Mouse (Mus musculus) forebrain, postnatal 0 days (tissue): ENCODE measurements around the gene Lrrc2. TPM values are rescaled to one million over a fixed set of nuclear protein-coding genes. Genes with fewer than 3 reads are reported as not detected.

Experiments used
- ATAC-seq: fragments of 200-750 bp; cut with Nextera tagmentation; 2 replicates; pipeline ENCODE4 v1.8.0; 2017; ENCODE audit warnings: mild to moderate bottlenecking, moderate library complexity
- DNase-seq: peaks from one replicate; pipeline ENCODE4 v3.0.0-alpha.2; 2015
- H3K27ac ChIP-seq: fragments of 300-500 bp; sonication (generic); 2 replicates; pipeline ENCODE4 v1.5.1; 2014; ENCODE audit warnings: low read depth, mild to moderate bottlenecking, antibody characterized with exemption, low read length, moderate library complexity, mixed read lengths
- H3K27me3 ChIP-seq: fragments of 300-500 bp; sonication (generic); 2 replicates; pipeline ENCODE4 v1.6.1; 2014; ENCODE audit warnings: mild to moderate bottlenecking, low read length, mixed read lengths; ENCODE audit not compliant: insufficient read depth
- H3K36me3 ChIP-seq: fragments of 300-500 bp; sonication (generic); 2 replicates; pipeline ENCODE4 v1.6.1; 2014; ENCODE audit warnings: mild to moderate bottlenecking, moderate library complexity; ENCODE audit not compliant: insufficient read depth
- H3K4me1 ChIP-seq: fragments of 300-500 bp; sonication (generic); 2 replicates; pipeline ENCODE4 v1.6.1; 2014; ENCODE audit warnings: antibody characterized with exemption; ENCODE audit not compliant: insufficient read depth
- H3K4me2 ChIP-seq: fragments of 300-500 bp; sonication (generic); 2 replicates; pipeline ENCODE4 v1.6.1; 2014; ENCODE audit warnings: low read depth, mild to moderate bottlenecking, moderate library complexity
- H3K4me3 ChIP-seq: fragments of 300-500 bp; sonication (generic); 2 replicates; pipeline ENCODE4 v1.5.1; 2014; ENCODE audit warnings: low read depth, low read length, mixed read lengths
- H3K9ac ChIP-seq: fragments of 300-500 bp; sonication (generic); 2 replicates; pipeline ENCODE4 v1.6.1; 2014; ENCODE audit warnings: mild to moderate bottlenecking
- H3K9me3 ChIP-seq: fragments of 300-500 bp; sonication (generic); 2 replicates; pipeline ENCODE4 v1.6.1; 2016; ENCODE audit warnings: low read length
- CTCF ChIP-seq: sonication (generic); IDR thresholded peaks from 2 replicates; pipeline ENCODE4 v1.5.1; 2016; ENCODE audit warnings: antibody characterized with exemption, control low read depth, low read depth
- WGBS: fragments of 180-500 bp; shearing (Covaris S2); extraction: QIAGEN DNeasy Blood & Tissue Kit; methylation state at CpG from one replicate; pipeline ENCODE4 v1.1.7; 2014; 5-methylcytosine and 5-hydroxymethylcytosine counted together
- polyA plus RNA-seq: library from polyadenylated mRNA; unstranded; fragments of >200 nt; fragmentation: Nextera tagmentation; extraction: Ambion mirVana; gene quantifications from 2 replicates; pipeline ENCODE4 v1.2.1, GENCODE M21; 2015
- total RNA-seq: library from RNA; depleted of rRNA; stranded (reverse); fragments of >200 nt; gene quantifications from 2 replicates; pipeline ENCODE4 v1.2.3, GENCODE M21; 2014

Lrrc2 gene
- total and polyA plus RNA-seq, 2 experiments from 2014 or later: 0.14 to 0.96 TPM

GRCm38 (mm10) chr9:110914631-110915236 lies 36.6 kb upstream of the Lrrc2 start:
- Histone ChIP-seq H3K4me2 (no peak overlapping the region), H3K27me3 (no peaks in the 10 kb centered on the region), H3K27ac (no peak overlapping the region), H3K36me3 (no peaks in the 10 kb centered on the region), H3K9ac (no peak overlapping the region), H3K9me3 (no peaks in the 10 kb centered on the region), H3K4me1 (no peaks in the 10 kb centered on the region), H3K4me3 (no peak overlapping the region)
- 58% methylated on average over 21 of the region's 21 CpGs for WGBS
- DNase-seq: no peak
- TF ChIP-seq CTCF: no peak
- ATAC-seq: no peak

GRCm38 (mm10) chr9:110915466-110915865 lies 35.9 kb upstream of the Lrrc2 start:
- Histone ChIP-seq H3K27ac (no peak overlapping the region), H3K9ac (no peak overlapping the region), H3K4me2 (no peak overlapping the region), H3K4me1 (no peaks in the 10 kb centered on the region), H3K27me3 (no peaks in the 10 kb centered on the region), H3K4me3 (no peak overlapping the region), H3K9me3 (no peaks in the 10 kb centered on the region), H3K36me3 (no peaks in the 10 kb centered on the region)
- TF ChIP-seq CTCF: no peak
- no peak for ATAC-seq
- 75% methylated on average over 8 of the region's 8 CpGs for WGBS
- DNase-seq: no peak

- Histone ChIP-seq H3K27me3 (no peaks in the 10 kb centered on the region), H3K9me3 (no peaks in the 10 kb centered on the region), H3K4me1 (no peaks in the 10 kb centered on the region), H3K27ac (no peak within 1 kb of the TSS), H3K9ac (no peak within 1 kb of the TSS), H3K4me3 (no peak within 1 kb of the TSS), H3K36me3 (no peaks in the 10 kb centered on the region), H3K4me2 (no peak within 1 kb of the TSS)
- ATAC-seq (no peak), DNase-seq (no peak)
- WGBS: 93% methylated on average over 7 of the region's 7 CpGs
- TF ChIP-seq CTCF: no peak
These were observed 34.6 kb upstream of the Lrrc2 start, which contains the start of gene Fam240a for GRCm38 (mm10) chr9:110916786-110917185. Fam240a (minus strand) TSS chr9:110916861.

- ATAC-seq: no peak
- WGBS: 61% methylated on average over 15 of the region's 15 CpGs
- H3K9me3 ChIP-seq: no peaks in the 10 kb centered on the region
These were observed 30.5 kb upstream of the Lrrc2 start for GRCm38 (mm10) chr9:110920665-110921419.

GRCm38 (mm10) chr9:110922759-110923158 lies 28.6 kb upstream of the Lrrc2 start:
- no peak for ATAC-seq
- peak; percentile 86 for TF ChIP-seq CTCF

More at GRCm38 (mm10) chr9:110920665-110921419, 30.5 kb upstream of the Lrrc2 start:
- Histone ChIP-seq H3K4me3 (no peak overlapping the region), H3K4me2 (no peak overlapping the region), H3K4me1 (no peaks in the 10 kb centered on the region), H3K9ac (no peak overlapping the region), H3K27me3 (no peaks in the 10 kb centered on the region), H3K36me3 (no peaks in the 10 kb centered on the region), H3K27ac (no peak overlapping the region)
- TF ChIP-seq CTCF: no peak
- no peak for DNase-seq

GRCm38 (mm10) chr9:110931573-110931972 lies 19.8 kb upstream of the Lrrc2 start:
- Histone ChIP-seq H3K27ac (no peak overlapping the region), H3K36me3 (no peaks in the 10 kb centered on the region), H3K27me3 (no peaks in the 10 kb centered on the region), H3K4me1 (no peaks in the 10 kb centered on the region; the same call in 1 of the 2 replicates), H3K9ac (no peak overlapping the region), H3K9me3 (no peaks in the 10 kb centered on the region), H3K4me2 (no peak overlapping the region), H3K4me3 (no peak overlapping the region)
- 42% methylated on average over 6 of the region's 6 CpGs for WGBS
- DNase-seq (no peak), ATAC-seq (peak; percentile 27; the same call in 1 of the 2 replicates)
- no peak for TF ChIP-seq CTCF

More at GRCm38 (mm10) chr9:110922759-110923158, 28.6 kb upstream of the Lrrc2 start:
- peak; percentile 79 for DNase-seq
- no peak overlapping the region for H3K9ac ChIP-seq
- no peak overlapping the region for H3K27ac ChIP-seq
- H3K4me3 ChIP-seq: no peak overlapping the region
- no peaks in the 10 kb centered on the region for H3K36me3 ChIP-seq
- no peak overlapping the region for H3K4me2 ChIP-seq
- H3K9me3 ChIP-seq: no peaks in the 10 kb centered on the region
- no peaks in the 10 kb centered on the region for H3K27me3 ChIP-seq
- H3K4me1 ChIP-seq: no peaks in the 10 kb centered on the region
- 20% methylated on average over 7 of the region's 7 CpGs for WGBS

- Histone ChIP-seq H3K4me2 (no peak overlapping the region), H3K27ac (peak overlapping the region; percentile 21; the same call in 1 of the 2 replicates), H3K9me3 (no peaks in the 10 kb centered on the region), H3K27me3 (no peaks in the 10 kb centered on the region), H3K9ac (no peak overlapping the region), H3K36me3 (no peaks in the 10 kb centered on the region), H3K4me3 (no peak overlapping the region), H3K4me1 (no peaks in the 10 kb centered on the region; the same call in 1 of the 2 replicates)
- TF ChIP-seq CTCF: no peak
- peak; percentile 53 for DNase-seq
- 55% methylated on average over 12 of the region's 12 CpGs for WGBS
- peak; percentile 69 for ATAC-seq
These were observed 17.4 kb upstream of the Lrrc2 start for GRCm38 (mm10) chr9:110933850-110934437.
